Mouse (Mus musculus) hindbrain, embryonic 15.5 days (tissue): Measurements from ENCODE around the gene Helt. TPM values are rescaled to one million over a fixed set of nuclear protein-coding genes. Genes with fewer than 3 reads are reported as not detected.
A peak's percentile ranks its signal among the peaks of the same experiment; 100 is the strongest.
"Not testable (repeated sequence)": the region's sequence is repeated elsewhere in the genome, so short reads cannot be mapped to it uniquely, and the experiment has no call there.

Experiments
- ATAC-seq: fragments of 200-750 bp; cut with Nextera tagmentation; 2 replicates; pipeline ENCODE4 v1.8.0; 2017; ENCODE audit warnings: low read depth, moderate number of reproducible peaks, moderate TSS enrichment; ENCODE audit not compliant: low FRiP score
- H3K27ac ChIP-seq: fragments of 300-500 bp; sonication (generic); replicated peaks from 2 replicates; pipeline ENCODE4 v1.5.1; 2015; ENCODE audit warnings: mild to moderate bottlenecking, inconsistent platforms
- H3K27me3 ChIP-seq: fragments of 300-500 bp; sonication (generic); 2 replicates; pipeline ENCODE4 v1.6.1; 2015; ENCODE audit warnings: control low read depth, inconsistent platforms
- H3K36me3 ChIP-seq: fragments of 300-500 bp; sonication (generic); 2 replicates; pipeline ENCODE4 v1.6.1; 2015; ENCODE audit warnings: control low read depth, inconsistent platforms
- H3K4me1 ChIP-seq: fragments of 300-500 bp; sonication (generic); replicated peaks from 2 replicates; pipeline ENCODE4 v1.6.1; 2015; ENCODE audit warnings: control low read depth, inconsistent platforms
- H3K4me2 ChIP-seq: fragments of 300-500 bp; sonication (generic); 2 replicates; pipeline ENCODE4 v1.6.1; 2015; ENCODE audit warnings: moderate library complexity, mild to moderate bottlenecking, inconsistent platforms
- H3K4me3 ChIP-seq: fragments of 300-500 bp; sonication (generic); 2 replicates; pipeline ENCODE4 v1.5.1; 2015; ENCODE audit warnings: mild to moderate bottlenecking, inconsistent platforms
- H3K9ac ChIP-seq: fragments of 300-500 bp; sonication (generic); 2 replicates; pipeline ENCODE4 v1.6.1; 2015; ENCODE audit warnings: inconsistent platforms
- H3K9me3 ChIP-seq: fragments of 300-500 bp; sonication (generic); 2 replicates; pipeline ENCODE4 v1.6.1; 2016; ENCODE audit warnings: control low read depth, inconsistent platforms
- WGBS: fragments of 180-500 bp; shearing (Covaris S2); methylation state at CpG from one replicate; pipeline ENCODE4 v1.1.7; 2015; 5-methylcytosine and 5-hydroxymethylcytosine counted together
- polyA plus RNA-seq: library from polyadenylated mRNA; unstranded; fragments of >200 nt; fragmentation: Nextera tagmentation; extraction: Ambion mirVana; gene quantifications from 2 replicates; pipeline ENCODE4 v1.2.1, GENCODE M21; 2015

Helt gene
- polyA plus RNA-seq, 1 experiment from 2014 or later = 1.3 TPM

DNA sequence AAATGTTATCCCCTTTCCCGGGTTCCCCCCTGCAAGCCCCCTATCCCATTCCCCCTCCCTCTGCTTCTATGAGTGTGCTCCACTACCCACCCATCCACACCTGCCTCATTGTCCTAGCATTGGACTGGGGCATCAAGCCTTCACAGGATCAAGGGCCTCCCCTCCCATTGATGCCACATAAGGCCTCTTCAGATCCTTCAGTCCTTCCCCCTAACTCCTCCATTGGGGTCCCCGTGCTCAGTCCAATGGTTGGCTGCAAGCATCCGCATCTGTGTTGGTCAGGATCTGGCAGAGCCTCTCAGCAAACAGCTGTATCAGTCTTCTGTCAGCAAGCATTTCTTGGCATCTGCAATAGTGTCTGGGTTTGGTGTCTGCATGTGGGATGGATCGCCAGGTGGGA, 30.3 kb downstream of the Helt start:
- not testable (repeated sequence) for H3K27ac ChIP-seq, H3K36me3 ChIP-seq, H3K9me3 ChIP-seq, H3K4me2 ChIP-seq, H3K9ac ChIP-seq, H3K4me1 ChIP-seq, H3K4me3 ChIP-seq, H3K27me3 ChIP-seq, ATAC-seq
- WGBS = 87% methylated on average over 4 of the region's 4 CpGs

DNA sequence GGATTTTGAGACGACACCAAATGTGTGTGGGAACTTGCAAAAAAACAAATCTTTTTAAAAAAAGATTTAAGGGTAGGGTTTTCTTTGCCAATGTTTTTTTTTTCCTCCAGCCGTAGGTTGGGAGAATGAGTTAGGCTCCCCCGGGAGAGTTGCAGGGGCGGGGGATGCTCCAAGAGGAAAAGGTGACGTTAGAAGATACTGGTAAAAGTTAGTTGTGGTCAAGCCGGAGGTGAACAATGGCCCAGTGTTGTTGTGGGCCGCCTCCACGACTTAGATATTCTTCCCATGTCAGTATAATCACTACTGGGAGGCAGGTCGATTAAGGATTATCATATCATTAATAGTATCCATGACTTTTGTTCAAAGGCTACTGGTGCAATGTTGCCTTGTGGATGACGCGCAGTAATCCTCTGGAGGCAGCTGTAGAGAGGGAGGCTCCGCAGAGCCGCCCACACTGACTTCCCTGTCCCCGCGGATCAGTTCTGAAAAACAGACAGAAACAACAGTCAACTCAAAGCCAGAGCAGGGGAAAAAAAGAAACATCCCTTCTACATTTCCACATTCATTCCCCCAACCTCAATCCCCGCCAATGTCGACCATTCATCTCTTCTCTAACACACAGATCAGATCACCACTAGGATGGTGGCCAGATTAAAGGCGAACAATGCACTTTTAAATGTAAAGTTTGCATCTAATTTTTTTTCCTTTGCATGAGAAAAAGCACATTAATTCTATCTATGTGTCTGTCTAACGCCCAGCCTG, 36.4 kb downstream of the Helt start:
- Histone ChIP-seq H3K27ac (no peak overlapping the region), H3K4me2 (peak overlapping the region; percentile 13; the same call in 1 of the 2 replicates), H3K9me3 (no peaks in the 10 kb centered on the region), H3K4me1 (no peaks in the 10 kb centered on the region; the same call in 1 of the 2 replicates), H3K27me3 (0 out of 2 replicates have a peak, but pooled peaks cover 3% of the 10 kb centered on the region), H3K36me3 (no peaks in the 10 kb centered on the region), H3K9ac (no peak overlapping the region), H3K4me3 (no peak overlapping the region)
- ATAC-seq = no peak
- WGBS = 36% methylated on average over 19 of the region's 19 CpGs

DNA sequence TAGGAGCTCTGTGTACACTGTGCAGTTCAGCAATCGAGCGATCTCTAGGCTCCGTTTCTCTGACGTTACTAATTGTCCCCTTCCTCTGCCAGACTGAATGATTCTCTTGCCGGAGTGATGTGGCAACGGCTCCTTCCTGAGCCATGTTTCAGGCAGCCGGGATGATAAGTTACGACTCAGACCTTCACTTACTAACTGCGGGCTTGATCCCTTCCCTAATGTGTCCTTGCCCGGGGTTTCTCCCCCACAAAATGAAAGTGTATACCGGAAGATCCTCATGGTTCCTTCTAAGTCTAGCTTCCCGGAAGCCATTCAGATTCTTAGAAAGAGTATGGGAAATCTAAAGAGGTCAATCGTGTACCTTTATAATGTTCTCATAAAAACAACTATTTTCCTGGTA, 42.0 kb downstream of the Helt start:
- Histone ChIP-seq H3K4me2 (peak overlapping the region; percentile 46), H3K9ac (no peak overlapping the region), H3K4me1 (peaks cover 7% of the 10 kb centered on the region; the same call in 1 of the 2 replicates), H3K27ac (no peak overlapping the region), H3K4me3 (no peak overlapping the region), H3K27me3 (0 out of 2 replicates have a peak, but pooled peaks cover 3% of the 10 kb centered on the region), H3K9me3 (no peaks in the 10 kb centered on the region), H3K36me3 (no peaks in the 10 kb centered on the region)
- 69% methylated on average over 13 of the region's 13 CpGs for WGBS
- no peak for ATAC-seq

DNA sequence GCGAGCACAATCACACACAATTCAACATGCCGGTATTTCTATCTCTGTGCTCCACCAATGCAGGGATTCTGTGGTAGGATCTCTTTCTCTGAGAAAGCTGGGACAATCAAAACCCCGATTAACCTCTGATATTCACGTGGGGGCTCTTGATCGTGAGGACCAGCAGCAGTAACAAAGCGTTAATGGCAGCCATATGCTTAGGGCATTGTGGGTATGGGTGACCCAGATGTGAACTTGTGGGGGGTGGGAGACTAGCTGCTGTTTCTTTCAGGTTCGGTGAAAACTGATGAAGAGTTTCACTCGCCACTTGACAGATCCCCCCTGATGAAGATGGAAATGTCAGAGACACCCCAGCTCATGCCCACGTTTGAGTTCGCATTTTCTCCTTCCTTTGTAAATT, 42.9 kb downstream of the Helt start:
- Histone ChIP-seq H3K4me3 (peak overlapping the region; percentile 14; the same call in 1 of the 2 replicates), H3K9ac (no peak overlapping the region), H3K27me3 (0 out of 2 replicates have a peak, but pooled peaks cover 3% of the 10 kb centered on the region), H3K9me3 (no peaks in the 10 kb centered on the region), H3K27ac (no peak overlapping the region), H3K4me1 (peaks cover 8% of the 10 kb centered on the region; the same call in 1 of the 2 replicates), H3K36me3 (no peaks in the 10 kb centered on the region), H3K4me2 (peak overlapping the region; percentile 46)
- 21% methylated on average over 10 of the region's 10 CpGs for WGBS
- ATAC-seq = no peak

DNA sequence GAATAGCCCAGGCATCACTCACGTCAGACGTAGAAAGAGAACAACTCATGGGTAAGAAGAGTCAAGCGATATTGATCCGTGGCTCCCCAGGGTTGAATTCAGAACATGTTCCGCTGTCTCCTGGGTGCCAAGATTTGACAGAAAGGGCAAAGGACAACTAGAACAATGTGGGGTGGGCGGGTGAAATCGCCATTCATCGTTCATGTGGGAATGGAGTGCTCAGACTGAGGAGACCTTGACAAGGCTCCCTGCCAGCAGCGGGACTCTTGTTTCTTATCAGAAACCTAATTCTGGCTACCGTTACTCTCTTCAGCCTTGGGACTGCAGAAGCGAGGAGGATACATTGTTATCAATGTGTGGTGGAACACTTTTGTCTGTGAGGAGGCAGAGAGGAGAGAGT, 48.1 kb downstream of the Helt start:
- Histone ChIP-seq H3K9ac (no peak overlapping the region), H3K9me3 (no peaks in the 10 kb centered on the region), H3K4me2 (no peak overlapping the region), H3K27ac (no peak overlapping the region), H3K4me1 (0 out of 2 replicates have a peak, but pooled peaks cover 7% of the 10 kb centered on the region), H3K36me3 (no peaks in the 10 kb centered on the region), H3K27me3 (peaks cover 6% of the 10 kb centered on the region; the same call in 1 of the 2 replicates), H3K4me3 (no peak overlapping the region)
- ATAC-seq = no peak
- 14% methylated on average over 11 of the region's 11 CpGs for WGBS

DNA sequence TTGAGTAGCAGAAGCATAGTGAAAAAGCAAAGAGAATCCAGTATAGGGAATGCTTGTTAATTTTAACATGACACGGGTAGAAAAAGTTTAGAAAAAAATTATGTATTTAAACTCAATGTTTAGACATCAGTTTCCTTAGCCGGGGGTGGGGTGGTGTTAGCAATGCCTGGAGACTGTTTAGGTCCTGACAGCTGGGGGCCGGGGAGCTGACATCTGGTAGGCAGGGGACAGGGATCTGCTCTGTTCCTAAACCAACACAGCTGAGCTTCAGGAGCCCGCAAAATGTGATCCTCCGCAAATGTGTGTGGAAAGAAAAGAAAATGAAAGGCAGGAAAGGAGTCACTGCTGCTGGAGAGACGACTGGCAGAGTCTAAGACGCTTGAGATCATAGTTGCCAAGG, 51.5 kb downstream of the Helt start:
- Histone ChIP-seq H3K27me3 (peaks cover 16% of the 10 kb centered on the region; the same call in 1 of the 2 replicates), H3K4me3 (no peak overlapping the region), H3K36me3 (no peaks in the 10 kb centered on the region), H3K9me3 (no peaks in the 10 kb centered on the region), H3K4me1 (0 out of 2 replicates have a peak, but pooled peaks cover 3% of the 10 kb centered on the region), H3K4me2 (no peak overlapping the region), H3K27ac (no peak overlapping the region), H3K9ac (no peak overlapping the region)
- 38% methylated on average over 7 of the region's 7 CpGs for WGBS
- no peak for ATAC-seq

Other genes with a start within 250 kb of the Helt start
- 21.3 and 22.4 TPM in 2 replicates for gene Cfap97, start 142.9 kb downstream of the Helt start, polyA plus RNA-seq
- 10.9 and 11.2 TPM in 2 replicates for gene Snx25, start 142.5 kb downstream of the Helt start, polyA plus RNA-seq
- gene Slc25a4, start 83.4 kb downstream of the Helt start, polyA plus RNA-seq = 920 and 933 TPM in 2 replicates
- 18.4 TPM in 2 replicates for gene Acsl1, start 176.4 kb upstream of the Helt start, polyA plus RNA-seq